Mouse (Mus musculus) heart, postnatal 0 days (tissue): ENCODE data around the gene 4933415A04Rik.

Experiments
- CTCF ChIP-seq: IDR thresholded peaks from 2 replicates; pipeline ENCODE4 v1.5.1; 2016; ENCODE audit warnings: antibody characterized with exemption, control low read depth, low read depth
- EP300 ChIP-seq: IDR thresholded peaks from 2 replicates; pipeline ENCODE4 v1.6.1; 2016; ENCODE audit warnings: antibody characterized with exemption, low read depth

GRCm38 (mm10) chr11:43569595-43569994 is 17.2 kb upstream of the 4933415A04Rik start:
- TF ChIP-seq CTCF (no peak), EP300 (peak; percentile 73)
